Mouse (Mus musculus) liver, adult (tissue): ENCODE results near the gene Ptbp3.

ENCODE experiments used
- GATA4 ChIP-seq: IDR thresholded peaks from 2 replicates; pipeline ENCODE4 v1.6.1; 2014; ENCODE audit warnings: mild to moderate bottlenecking, low read length; ENCODE audit not compliant: insufficient replicate concordance

Ptbp3 gene

DNA sequence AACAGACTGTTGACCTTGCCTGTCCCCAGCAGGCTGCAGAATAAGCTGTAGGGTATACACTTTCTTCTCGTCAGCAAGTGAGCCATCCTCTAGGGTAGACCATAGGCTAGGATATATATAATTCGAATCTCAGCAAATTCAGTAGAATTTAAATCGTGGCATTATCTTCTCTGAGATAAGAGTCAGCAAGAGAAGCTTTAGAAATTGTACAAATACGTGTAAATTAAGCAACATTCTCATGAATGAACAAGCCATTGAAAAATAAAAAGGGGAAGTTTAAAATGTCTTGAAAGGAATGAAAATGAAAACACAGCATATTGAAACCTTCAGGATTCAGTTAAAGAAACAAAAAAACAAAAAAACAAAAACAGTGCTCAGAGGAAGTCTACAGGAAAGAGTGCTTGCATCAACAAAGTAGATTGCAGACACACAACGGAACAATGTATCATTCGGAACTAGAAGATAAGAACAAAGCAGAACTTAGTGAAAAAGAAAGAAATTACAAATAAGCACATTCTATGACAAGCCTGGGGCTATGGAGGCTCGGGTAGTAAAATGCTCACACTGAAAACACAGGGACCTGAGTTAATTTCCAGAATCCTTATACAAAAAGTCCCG lies 16.5 kb upstream of the Ptbp3 start:
- no peak for TF ChIP-seq GATA4

DNA sequence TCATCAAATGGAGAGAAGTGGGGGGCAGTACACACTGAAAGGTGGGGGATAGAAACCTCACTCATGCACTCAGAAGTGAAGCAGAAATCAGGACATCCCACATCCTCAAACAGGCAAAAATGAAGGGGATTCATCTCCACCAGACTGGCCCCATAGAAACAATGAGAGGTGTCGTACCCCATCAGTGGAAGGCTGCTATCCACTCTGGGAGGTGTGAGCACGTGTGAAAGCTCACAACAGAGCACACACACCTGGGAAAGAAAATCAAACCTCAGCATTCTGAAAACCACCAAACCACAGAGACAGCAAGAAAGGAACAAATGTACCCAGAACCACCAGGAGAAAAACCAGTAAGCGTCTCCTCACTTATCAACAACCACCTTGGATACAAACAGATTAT lies 15.0 kb upstream of the Ptbp3 start:
- no peak for TF ChIP-seq GATA4

DNA sequence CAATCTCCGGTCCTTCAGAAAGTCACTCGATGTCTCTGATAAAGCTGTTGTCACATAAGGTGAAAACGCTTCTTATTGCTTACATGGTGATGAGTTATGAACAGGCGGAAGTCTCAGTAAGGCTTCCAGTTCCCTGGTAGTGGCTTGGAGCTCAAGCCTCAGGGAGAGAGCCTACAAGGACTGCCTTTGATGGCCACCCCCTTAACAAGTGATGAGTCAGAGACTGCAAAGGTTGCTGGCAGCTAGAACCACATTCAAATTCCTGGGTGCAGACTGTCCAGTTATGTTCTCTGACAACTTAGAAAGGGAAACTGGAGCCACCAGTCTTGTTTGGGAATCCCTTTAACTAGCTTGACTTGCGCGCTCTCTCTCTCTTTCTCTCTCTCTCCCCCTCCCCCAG lies 11.0 kb upstream of the Ptbp3 start:
- TF ChIP-seq GATA4, result no peak

DNA sequence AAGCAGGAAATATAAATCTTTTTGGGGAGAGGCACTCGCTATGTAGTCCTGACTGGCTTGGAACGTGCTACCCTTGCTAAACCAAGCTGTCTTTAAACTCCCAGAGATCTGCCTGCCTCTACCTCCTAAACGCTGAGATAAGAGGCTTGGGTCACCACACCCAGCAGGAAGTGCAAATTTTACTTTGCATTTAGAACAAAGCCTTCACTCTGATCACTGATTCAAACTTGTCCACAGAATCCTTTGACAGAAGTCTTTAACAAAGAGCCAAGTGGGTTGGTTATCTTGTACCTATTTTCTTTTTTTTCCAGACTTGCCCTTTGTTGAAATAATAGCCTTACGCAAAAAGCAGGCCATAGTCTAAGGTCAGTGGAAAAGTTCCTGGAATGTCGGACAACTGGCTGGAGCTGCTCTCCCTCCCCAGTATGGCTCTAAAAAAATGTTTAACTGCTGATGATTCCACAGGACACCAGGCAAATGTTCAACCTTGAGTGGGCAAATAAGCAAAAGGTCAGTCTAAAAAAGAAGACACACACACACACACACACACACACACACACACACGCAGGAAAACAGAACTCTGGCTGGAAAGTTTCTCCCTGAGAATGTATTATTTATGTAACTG lies 9.0 kb upstream of the Ptbp3 start:
- peak; percentile 75; the same call in 1 of the 2 replicates for TF ChIP-seq GATA4

DNA sequence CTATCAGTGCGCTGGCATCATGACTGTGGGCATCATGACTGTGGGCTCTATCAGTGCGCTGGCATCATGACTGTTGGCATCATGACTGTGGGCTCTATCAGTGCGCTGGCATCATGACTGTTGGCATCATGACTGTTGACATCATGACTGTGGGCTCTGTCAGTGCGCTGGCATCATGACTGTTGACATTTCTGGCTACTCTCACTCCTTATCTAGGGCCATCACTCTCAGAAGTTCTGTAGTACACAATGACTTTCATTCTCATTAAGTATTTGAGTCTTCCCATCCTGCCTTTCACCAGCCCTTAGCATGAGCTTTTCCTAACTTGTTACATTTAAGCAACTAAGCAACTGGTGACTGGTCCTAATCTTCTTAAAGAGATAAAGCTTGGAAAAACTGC lies 8.2 kb upstream of the Ptbp3 start:
- peak; percentile 67; the same call in 1 of the 2 replicates for TF ChIP-seq GATA4

DNA sequence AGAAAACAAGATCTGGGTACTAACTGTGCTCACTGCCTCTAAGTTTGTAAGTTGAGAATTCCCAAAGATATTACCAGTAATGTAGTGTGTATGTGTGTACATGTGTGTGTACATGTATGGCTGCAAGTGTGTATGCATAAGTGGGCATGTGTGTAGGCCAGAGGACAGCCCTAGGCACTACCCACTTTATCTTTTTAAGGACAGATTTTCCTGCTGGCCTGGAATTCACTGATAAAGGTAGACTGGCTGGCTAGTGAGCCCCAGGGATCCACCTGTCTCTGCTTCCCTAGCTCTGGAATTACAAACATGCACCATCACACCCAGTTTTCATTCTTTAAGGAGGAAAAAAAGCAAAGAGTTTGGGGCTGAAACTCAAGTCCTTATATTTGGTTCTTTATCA lies 6.0 kb upstream of the Ptbp3 start:
- TF ChIP-seq GATA4, result no peak

DNA sequence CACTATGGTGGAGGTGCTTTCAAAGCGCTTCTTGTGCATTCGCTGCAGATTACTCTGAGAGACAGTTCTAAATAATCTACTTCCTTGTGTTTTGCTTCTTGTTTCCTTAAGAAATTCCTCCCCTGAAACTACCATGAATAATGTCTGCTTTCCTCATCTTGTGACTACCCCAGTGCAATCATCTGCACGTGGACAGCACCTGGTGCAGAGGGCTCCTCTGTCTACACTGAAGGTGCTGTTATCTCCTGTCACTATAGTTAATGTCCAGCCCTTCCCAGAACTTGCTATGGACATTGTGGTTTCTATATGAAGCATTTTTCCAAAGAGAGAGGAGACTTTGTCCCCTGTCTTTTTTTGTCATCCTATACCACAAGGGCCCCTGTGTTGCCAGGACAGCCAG lies 4.4 kb upstream of the Ptbp3 start:
- TF ChIP-seq GATA4, result no peak

DNA sequence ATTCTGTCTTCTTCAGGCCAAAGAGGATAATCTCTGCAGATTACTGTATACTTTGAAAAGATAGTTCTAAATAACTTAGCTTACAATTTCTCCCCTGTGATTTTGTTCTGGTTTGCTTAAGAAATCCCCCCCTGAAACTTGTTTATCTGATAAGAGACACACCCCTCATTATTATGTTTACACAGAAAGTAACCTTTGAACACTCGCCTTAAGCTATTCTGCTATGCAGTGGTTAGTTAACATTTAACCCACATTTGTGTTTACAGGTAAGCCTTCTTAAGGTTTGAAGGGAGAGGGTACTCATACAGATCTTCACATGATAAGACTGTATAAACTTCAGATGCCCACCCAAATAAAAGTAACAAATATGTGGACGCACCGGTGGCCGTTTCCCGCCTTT lies 3.7 kb upstream of the Ptbp3 start:
- TF ChIP-seq GATA4, result peak; percentile 58

DNA sequence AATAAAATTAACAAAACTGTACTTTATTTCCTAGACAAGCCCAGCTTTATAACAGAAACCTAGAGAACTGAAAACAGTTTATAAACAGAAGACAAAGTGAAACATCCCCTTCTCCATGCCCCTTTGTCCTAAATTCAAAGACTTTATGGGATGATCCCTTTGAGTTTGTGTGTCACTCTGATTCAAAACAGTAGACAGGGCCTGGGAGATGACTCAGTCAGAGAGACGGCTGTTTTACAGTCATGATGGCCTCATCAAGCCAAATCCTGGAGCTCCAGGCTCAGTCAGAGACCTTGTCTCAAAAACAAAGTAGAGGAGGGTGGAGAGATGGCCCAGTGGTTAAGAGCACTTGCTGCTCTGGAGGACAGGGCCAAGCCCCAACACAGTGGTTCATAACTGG lies 2.7 kb upstream of the Ptbp3 start:
- no peak for TF ChIP-seq GATA4

DNA sequence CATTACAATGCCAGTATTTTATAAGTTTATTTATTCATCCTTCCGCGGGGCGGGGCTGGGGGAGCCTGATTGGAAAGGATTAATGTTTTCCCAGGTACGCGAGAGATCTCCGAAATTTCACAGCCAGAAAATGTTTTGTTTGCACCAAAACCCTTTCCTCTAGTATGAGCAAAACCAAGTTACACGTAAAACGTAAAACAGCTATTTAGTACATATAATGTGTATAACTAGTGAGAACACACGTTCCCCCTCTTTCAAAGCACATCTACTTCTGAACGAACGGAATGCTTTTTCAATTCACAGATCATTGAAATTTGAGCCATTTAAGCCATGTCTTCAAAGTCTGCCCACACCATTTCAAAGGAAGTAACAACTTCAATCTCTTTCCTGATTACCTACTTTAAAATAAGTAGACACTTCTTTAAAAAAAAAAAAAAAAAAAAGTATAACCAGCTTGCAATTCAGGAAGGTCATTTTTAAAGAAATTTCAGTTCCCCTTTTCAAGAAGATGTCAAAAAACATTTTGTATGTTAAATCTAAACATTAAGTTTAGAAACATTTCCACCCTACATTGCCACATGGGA lies 905 bp upstream of the Ptbp3 start:
- TF ChIP-seq GATA4, result no peak

DNA sequence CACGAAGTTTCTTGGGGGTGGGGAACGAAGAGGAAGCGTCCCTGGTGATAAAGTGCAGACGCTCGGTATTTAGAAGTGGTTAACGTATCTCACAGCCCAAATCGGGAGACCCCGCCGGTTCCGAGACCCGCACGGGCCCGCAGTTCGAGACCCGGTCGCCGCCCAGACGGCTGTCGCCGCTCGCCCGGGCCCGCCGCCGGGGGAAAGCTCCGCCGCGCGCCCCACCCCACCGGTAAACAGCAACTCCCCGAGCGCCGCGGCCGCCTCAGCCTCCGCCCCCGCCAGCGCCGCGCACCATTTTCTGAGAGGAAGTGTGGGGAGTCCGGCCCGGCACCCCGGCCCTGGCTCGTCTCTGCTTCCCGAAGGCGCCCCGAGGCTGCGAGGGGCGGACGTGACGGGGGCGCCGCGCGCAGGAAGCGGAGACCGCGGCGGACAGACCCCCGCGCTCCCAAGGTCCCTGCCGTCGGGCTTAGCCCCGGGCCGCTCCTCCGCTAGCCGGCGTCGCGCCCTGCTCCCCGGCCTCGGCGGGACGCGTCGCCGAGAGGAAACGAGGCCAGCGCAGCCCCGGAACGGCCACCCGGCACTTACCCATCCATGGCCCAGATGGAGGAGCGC lies 497 bp downstream of the Ptbp3 start:
- TF ChIP-seq GATA4, result no peak; the same call in 1 of the 2 replicates

DNA sequence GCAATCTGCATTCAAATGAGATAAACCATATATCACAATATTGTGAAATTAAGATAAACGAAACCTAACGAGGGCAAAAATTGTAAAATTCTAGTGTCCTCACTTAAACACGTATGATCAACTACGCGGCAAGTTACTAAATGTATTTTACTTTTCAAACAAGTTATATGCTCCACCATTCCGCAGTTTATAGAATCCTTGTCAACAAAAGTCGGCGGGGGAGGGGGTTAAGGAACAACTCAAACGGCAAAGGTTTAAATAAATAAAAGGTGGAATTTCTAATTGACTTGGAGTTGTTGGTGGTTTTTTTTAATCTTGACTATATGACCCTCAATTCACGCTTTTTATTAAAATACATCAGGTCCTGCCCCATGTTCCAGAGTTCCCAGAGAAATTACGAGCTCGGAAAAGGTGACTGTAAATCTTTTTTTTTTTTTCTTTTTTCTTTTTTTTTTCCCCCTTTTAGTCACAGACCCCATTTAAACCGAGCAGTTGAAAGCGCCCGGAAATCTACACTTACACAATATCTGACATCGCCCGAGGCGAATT lies 1.1 kb downstream of the Ptbp3 start:
- TF ChIP-seq GATA4, result no peak

DNA sequence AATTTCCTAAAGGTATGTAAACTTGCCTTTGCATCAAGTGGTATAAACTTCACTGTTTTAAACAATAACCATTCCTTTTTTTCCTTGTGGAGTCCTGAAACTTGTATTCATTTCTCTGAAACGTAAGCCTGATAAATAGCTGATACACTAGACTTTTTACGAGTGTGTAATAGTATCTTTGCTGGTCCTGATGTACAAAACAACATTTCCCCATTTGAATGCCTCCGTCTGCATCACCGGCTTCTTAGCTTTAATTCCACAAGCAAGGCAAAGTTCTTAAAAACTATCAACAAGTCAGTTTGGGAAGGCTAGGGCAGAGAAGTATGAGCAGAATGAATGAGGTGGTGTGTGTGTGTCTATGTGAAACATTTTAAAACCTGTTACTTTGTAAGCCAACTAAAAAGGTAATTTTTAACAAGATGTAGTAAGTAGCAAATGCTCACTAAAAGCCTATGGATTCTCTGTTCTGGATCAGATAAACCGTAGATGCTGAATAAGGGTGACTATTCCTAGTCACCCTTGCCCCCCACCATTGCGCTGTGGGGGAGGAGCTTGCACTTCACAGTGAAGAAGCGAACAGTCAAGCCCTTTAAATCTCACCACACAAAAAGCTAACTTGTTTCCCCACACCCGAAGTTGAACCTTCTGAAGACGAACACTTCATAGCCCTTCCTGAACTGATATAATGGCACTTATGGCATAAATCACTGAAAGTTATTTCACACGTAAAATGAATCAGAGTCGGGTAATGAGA lies 1.9 kb downstream of the Ptbp3 start:
- TF ChIP-seq GATA4, result no peak

DNA sequence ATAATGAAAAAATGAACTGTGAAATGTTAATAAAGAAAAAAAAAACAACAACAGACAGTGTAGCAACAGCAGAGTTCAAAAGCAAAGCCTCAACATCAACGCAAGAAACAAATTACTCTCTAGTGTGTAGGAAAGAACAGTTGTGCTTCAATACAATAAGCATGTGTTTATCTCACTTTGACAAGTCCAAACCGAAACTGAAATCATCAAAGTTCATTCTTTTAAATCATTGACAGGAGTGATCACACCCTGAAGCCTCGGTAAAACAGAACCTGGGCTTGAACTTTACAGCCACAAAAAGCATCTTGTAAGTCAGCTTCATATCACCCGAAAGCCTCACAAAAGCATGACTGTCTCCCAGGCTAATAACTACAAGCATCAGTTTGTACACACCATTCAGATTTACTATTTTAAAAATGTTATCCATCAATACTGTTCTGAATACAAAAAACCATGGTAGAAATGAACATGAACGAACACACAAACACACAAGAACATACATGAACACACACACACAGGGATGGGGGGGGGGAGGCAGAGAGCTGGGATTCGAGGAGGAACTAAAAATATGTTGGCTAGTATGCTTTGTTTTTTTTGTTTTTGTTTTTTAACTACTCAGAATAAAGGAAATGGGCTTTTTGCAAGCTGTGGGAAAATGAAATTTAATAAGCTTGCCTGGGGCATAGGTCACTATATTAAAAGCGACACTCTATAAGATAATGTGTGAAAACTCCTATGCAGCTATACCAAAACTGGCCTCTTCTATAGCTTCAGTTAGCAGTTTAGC lies 2.7 kb downstream of the Ptbp3 start:
- no peak for TF ChIP-seq GATA4

DNA sequence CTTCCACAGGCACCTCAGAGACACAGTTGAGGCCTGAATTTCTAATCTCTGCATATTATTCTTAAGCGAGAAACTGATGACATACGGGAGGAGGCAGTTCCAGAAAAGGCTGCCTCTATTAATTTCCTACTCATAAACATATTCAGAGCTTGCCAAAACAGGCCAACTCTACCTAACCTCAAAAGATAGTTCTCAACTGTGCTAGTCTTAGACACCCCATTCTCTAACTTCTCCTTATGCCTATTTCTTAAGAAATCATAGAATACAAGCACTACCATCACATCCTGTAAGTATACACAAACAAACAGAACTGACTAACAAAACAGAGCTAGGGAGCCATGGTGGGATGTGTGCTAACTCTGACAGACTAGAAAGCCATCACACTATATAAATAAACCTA lies 4.5 kb downstream of the Ptbp3 start:
- TF ChIP-seq GATA4, result no peak

DNA sequence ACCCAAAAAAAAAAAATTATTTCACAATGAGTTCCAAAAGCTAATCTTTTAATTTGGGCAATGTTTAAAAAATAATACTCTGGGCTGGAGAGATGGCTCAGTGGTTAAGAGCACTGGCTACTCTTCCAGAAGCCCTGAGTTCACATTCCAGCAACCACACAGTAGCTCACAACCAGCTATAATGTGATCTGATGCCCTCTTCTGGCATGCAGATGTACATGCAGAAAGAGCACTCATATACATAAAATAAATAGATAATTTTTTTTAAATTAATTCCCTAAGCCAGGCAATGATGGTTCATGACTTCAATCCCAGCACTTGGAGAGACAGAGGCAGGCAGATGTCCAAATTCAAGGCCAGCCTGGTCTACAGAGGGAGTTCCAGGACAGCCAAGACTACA lies 6.2 kb downstream of the Ptbp3 start:
- TF ChIP-seq GATA4, result no peak
